8 mouse cellular contexts compared by ENCODE assay signal in the genomic region with DNA sequence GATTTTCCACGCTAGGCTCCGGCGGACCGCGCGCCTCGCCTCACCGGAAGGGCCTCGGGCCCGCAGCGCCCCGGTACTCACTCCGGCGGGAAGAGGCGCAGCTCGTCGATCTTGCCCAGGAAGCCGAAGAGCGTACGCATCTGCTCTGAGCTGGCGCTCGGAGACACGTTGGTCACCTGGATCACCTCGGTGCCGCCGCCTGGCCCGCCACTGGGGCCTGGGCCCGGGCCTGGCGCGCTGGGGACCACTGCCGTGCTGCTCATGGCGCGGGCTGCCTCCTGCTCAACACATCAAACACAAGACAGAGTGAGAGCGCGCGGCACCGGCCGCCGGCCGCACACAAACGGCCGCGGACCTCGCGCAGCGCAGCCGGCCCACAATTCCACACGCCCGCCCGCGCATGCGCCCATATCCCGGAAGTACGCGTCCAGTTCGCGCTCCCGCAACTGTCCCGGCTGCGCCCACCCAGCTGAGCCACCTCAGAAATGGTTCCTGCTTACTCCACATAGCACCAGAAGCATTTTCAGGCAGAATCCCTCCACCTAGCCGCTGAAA. TPM values are rescaled to one million over a fixed set of nuclear protein-coding genes. Genes with fewer than 3 reads are reported as not detected.
A peak's percentile ranks its signal among the peaks of the same experiment; 100 is the strongest.
DNase-seq lines count a peak whose midpoint lies in the region; ATAC-seq and TF ChIP-seq lines count a peak whose summit lies in the region.

No protein-coding gene starts in this region.

- H3K4me1 ChIP-seq in erythroblast, embryonic 14.5 days (ENCODE audit: control insufficient read depth) = peaks cover 49% of the 10 kb centered on the region
- peaks cover 26% of the 10 kb centered on the region for H3K4me1 ChIP-seq in heart, embryonic 12.5 days (replicated peaks)
- H3K4me1 ChIP-seq in kidney, embryonic 16.5 days (ENCODE audit: insufficient read depth, low read length) = peaks cover 22% of the 10 kb centered on the region
- peaks cover 20% of the 10 kb centered on the region; the same call in 1 of the 2 replicates for H3K4me1 ChIP-seq in liver, adult 2 months (ENCODE audit: control insufficient read depth, insufficient read depth, low read length)

- WGBS in heart, embryonic 12.5 days = under 1% methylated on average over 61 of the region's 61 CpGs
- under 1% methylated on average over 59 of the region's 61 CpGs for WGBS in kidney, embryonic 16.5 days
- WGBS in liver, adult 2 months = under 1% methylated on average over 61 of the region's 61 CpGs

- no peaks in the 10 kb centered on the region for H3K27me3 ChIP-seq in erythroblast, embryonic 14.5 days (ENCODE audit: control insufficient read depth)
- H3K27me3 ChIP-seq in heart, embryonic 12.5 days (replicated peaks) = no peaks in the 10 kb centered on the region
- no peaks in the 10 kb centered on the region for H3K27me3 ChIP-seq in kidney, embryonic 16.5 days (ENCODE audit: insufficient read depth, low read length)
- no peaks in the 10 kb centered on the region for H3K27me3 ChIP-seq in liver, adult 2 months (ENCODE audit: control insufficient read depth, insufficient read depth, low read length)

- H3K27ac ChIP-seq in heart, embryonic 12.5 days (ENCODE audit: poor library complexity, severe bottlenecking) = peak overlapping the region; percentile 97
- H3K27ac ChIP-seq in kidney, embryonic 16.5 days (ENCODE audit: low read length) = peak overlapping the region; percentile 98
- H3K27ac ChIP-seq in liver, adult 2 months (replicated peaks; ENCODE audit: insufficient read depth, low read depth, low read length) = peak overlapping the region; percentile 79

- no peaks in the 10 kb centered on the region for H3K9me3 ChIP-seq in erythroblast, embryonic 14.5 days (ENCODE audit: control insufficient read depth, low read length)
- H3K9me3 ChIP-seq in heart, embryonic 12.5 days (replicated peaks) = no peaks in the 10 kb centered on the region
- H3K9me3 ChIP-seq in kidney, embryonic 16.5 days (ENCODE audit: low read length) = no peaks in the 10 kb centered on the region

- H3K9ac ChIP-seq in heart, embryonic 12.5 days = peak overlapping the region; percentile 99
- peak overlapping the region; percentile 95 for H3K9ac ChIP-seq in kidney, embryonic 16.5 days (replicated peaks; ENCODE audit: low read length)
- H3K9ac ChIP-seq in liver, adult 2 months (ENCODE audit: low read depth, low read length) = peak overlapping the region; percentile 96

- no peak for TF ChIP-seq CTCF in liver, adult 2 months (IDR thresholded peaks at IDR 0.05; ENCODE audit: low read depth, low read length)

- ATAC-seq in heart, embryonic 12.5 days (ENCODE audit: insufficient number of reproducible peaks, low FRiP score) = peak; percentile 92
- ATAC-seq in kidney, embryonic 16.5 days (ENCODE audit: low FRiP score, low TSS enrichment) = peak; percentile 95
- ATAC-seq in monocyte, adult 5-6 weeks (replicated peaks; ENCODE audit: insufficient number of reproducible peaks, low FRiP score, low TSS enrichment, poor library complexity, severe bottlenecking) = peak; percentile 82

- TF ChIP-seq POLR2A in liver, adult 2 months (IDR thresholded peaks at IDR 0.05; ENCODE audit: extremely low read depth, insufficient read depth, low read length) = 0 out of 2 replicates have a peak, but pooled peaks have one; percentile 43

- peaks cover 40% of the 10 kb centered on the region for H3K36me3 ChIP-seq in erythroblast, embryonic 14.5 days (ENCODE audit: control insufficient read depth)
- H3K36me3 ChIP-seq in heart, embryonic 12.5 days = peaks cover 5% of the 10 kb centered on the region
- H3K36me3 ChIP-seq in kidney, embryonic 16.5 days (ENCODE audit: insufficient read depth, low read length) = peaks cover 5% of the 10 kb centered on the region
- peaks cover 12% of the 10 kb centered on the region for H3K36me3 ChIP-seq in liver, adult 2 months (ENCODE audit: control insufficient read depth, insufficient read depth, low read length)

- H3K4me3 ChIP-seq in erythroblast, embryonic 14.5 days (replicated peaks) = peak overlapping the region; percentile 94
- peak overlapping the region; percentile 98 for H3K4me3 ChIP-seq in heart, embryonic 12.5 days
- H3K4me3 ChIP-seq in kidney, embryonic 16.5 days (ENCODE audit: low read length) = peak overlapping the region; percentile 90
- H3K4me3 ChIP-seq in liver, adult 2 months (ENCODE audit: insufficient read depth, low read depth, low read length) = peak overlapping the region; percentile 94

- DNase-seq in CD4-positive, CD25-positive, alpha-beta regulatory T cell, adult 2 months (ENCODE audit: low read depth, low spot score) = peak; percentile 94
- peak; percentile 74 for DNase-seq in brain, embryonic 18.5 days (ENCODE audit: low read depth, low spot score)
- DNase-seq in liver, adult 2 months (ENCODE audit: extremely low read depth, low read depth, low spot score) = peak; percentile 60
- peak; percentile 86 to 89 for DNase-seq in spleen, postnatal 36 days (ENCODE audit: low spot score in 2 of 2)

- H3K79me2 ChIP-seq in liver, adult 2 months (ENCODE audit: control insufficient read depth, insufficient read depth, low read length) = peaks cover 20% of the 10 kb centered on the region; the same call in 1 of the 2 replicates

- H3K4me2 ChIP-seq in heart, embryonic 12.5 days = peak overlapping the region; percentile 77
- peak overlapping the region; percentile 82 for H3K4me2 ChIP-seq in kidney, embryonic 16.5 days (replicated peaks; ENCODE audit: low read depth, low read length)

RNA-seq across cellular contexts. Expression of gene Srsf11, which starts 5.0 kb away (rescaled TPM):
- polyA plus RNA-seq in erythroblast, embryonic 14.5 days (2012) = 9.6 and 9.7 TPM in 2 replicates
- polyA plus RNA-seq in heart, embryonic 12.5 days (2016; fragmentation: Nextera tagmentation; extraction: Ambion mirVana) = 211 and 214 TPM in 2 replicates
- 231 and 275 TPM in 2 replicates for polyA plus RNA-seq in kidney, embryonic 16.5 days (2015; fragmentation: Nextera tagmentation; extraction: Ambion mirVana)
- total RNA-seq in liver, adult 2 months (2014; rRNA removed) = 52.6 and 53.8 TPM in 2 replicates
- 84.9 and 130 TPM in 2 replicates for polyA plus RNA-seq in liver, adult 2 months (2012; rRNA removed)
- total RNA-seq in monocyte, adult 5-6 weeks (2017) = 312 to 379 TPM (median 318 TPM) in 3 replicates

RNA-seq across cellular contexts. Expression of gene Lrrc40, which starts 5.0 kb away (rescaled TPM):
- polyA plus RNA-seq in erythroblast, embryonic 14.5 days (2012) = 1.1 and 1.3 TPM in 2 replicates
- polyA plus RNA-seq in heart, embryonic 12.5 days (2016; fragmentation: Nextera tagmentation; extraction: Ambion mirVana) = 55.0 and 55.6 TPM in 2 replicates
- polyA plus RNA-seq in kidney, embryonic 16.5 days (2015; fragmentation: Nextera tagmentation; extraction: Ambion mirVana) = 52.9 and 56.9 TPM in 2 replicates
- total RNA-seq in liver, adult 2 months (2014; rRNA removed) = 15.3 and 19.3 TPM in 2 replicates
- 3.0 and 4.1 TPM in 2 replicates for polyA plus RNA-seq in liver, adult 2 months (2012; rRNA removed)
- total RNA-seq in monocyte, adult 5-6 weeks (2017) = 13.2 to 18.2 TPM (median 17.4 TPM) in 3 replicates

Comparison
In these comparisons a context has a peak if more than half of its experiments do, and no peak if none do; other contexts are left out.
1. Peak in every context shown above with its lines: DNase-seq, ATAC-seq, H3K4me3 ChIP-seq and H3K27ac ChIP-seq.
2. RNA of gene Lrrc40, which starts 5.0 kb away (polyA plus RNA-seq): 55.0 to 55.6 TPM in heart, embryonic 12.5 days and 52.9 to 56.9 TPM in kidney, embryonic 16.5 days; 3.0 to 4.1 TPM in liver, adult 2 months and 1.1 to 1.3 TPM in erythroblast, embryonic 14.5 days; every median in the first group is over 10 times any median in the second.